Mouse (Mus musculus): Measurements from ENCODE around the gene Agrp.

The Agrp gene

GRCm38 (mm10) chr8:105605491-105606188 is 31.6 kb downstream of the Agrp start:
- CTCF ChIA-PET = interaction anchor here (0.5 to 1.1 kb wide), 5 partner anchors 9 to 432 kb away, joined by 3 to 6 read pairs (median 3); partner anchors contain the start of gene Atp6v0d1

GRCm38 (mm10) chr8:105604804-105605381 is 32.3 kb downstream of the Agrp start, which contains the start of gene Ripor1:
Gene Ripor1 (plus strand): TSS chr8:105605255.
- CTCF ChIA-PET = interaction anchor here (1.1 kb wide), 1 partner anchor 39 kb away, joined by 3 read pairs; the partner anchor contains the start of gene Atp6v0d1

DNA sequence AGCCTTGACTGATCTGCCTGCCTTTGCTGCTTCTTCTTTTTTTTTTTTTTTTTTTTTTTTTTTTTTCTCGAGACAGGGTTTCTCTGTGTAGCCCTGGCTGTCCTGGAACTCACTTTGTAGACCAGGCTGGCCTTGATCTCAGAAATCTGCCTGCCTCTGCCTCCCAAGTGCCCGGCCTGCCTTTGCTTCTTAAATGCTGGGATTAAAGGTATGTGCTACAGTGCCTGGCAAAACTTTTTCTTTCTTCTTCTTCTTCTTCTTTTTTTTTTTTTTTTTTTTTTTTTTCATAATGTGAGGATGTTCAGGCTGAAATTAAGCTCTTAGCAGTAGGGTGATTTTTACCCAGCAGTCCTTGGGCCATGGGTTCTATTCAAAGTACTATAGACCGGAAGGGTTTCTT is 34.7 kb downstream of the Agrp start:
- CTCF ChIA-PET = interaction anchor here (0.6 to 0.7 kb wide), 2 partner anchors 42 to 373 kb away, joined by 4 read pairs; no protein-coding TSS in a partner anchor

DNA sequence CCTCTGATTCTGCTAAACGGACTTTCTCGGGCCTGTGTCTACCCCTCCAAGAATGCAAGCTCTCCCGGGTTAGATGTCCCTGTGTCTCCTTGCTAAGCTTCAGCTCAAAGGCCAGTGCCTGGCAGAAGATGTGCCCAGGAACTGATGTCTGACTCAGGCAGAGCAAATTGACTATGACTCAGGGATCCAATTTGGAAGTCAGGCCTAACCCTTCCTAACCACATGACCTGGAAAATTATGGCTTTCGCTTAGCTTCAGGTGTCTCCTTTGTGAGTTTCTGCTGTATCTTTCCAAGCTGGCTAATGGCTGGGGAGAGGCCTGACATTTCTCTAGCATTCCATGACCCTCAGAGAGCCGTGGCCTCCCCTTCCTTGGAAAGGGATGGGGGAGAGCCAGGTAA is 35.9 kb downstream of the Agrp start:
- CTCF ChIA-PET = no interaction called here

GRCm38 (mm10) chr8:105598777-105599176 is 38.4 kb downstream of the Agrp start:
- CTCF ChIA-PET = interaction anchor here (0.5 kb wide), 1 partner anchor 103 kb away, joined by 3 read pairs; no protein-coding TSS in a partner anchor

- CTCF ChIA-PET = interaction anchor here (0.5 to 1.5 kb wide), 7 partner anchors 9 to 552 kb away, joined by 3 to 11 read pairs (median 4); partner anchors contain the start of gene Atp6v0d1
Observed at GRCm38 (mm10) chr8:105596362-105597034, 40.7 kb downstream of the Agrp start.

- CTCF ChIA-PET = no interaction called here
Observed at GRCm38 (mm10) chr8:105594451-105595242, 42.5 kb downstream of the Agrp start.

- CTCF ChIA-PET = no interaction called here
Observed at GRCm38 (mm10) chr8:105593859-105594258, 43.3 kb downstream of the Agrp start.

DNA sequence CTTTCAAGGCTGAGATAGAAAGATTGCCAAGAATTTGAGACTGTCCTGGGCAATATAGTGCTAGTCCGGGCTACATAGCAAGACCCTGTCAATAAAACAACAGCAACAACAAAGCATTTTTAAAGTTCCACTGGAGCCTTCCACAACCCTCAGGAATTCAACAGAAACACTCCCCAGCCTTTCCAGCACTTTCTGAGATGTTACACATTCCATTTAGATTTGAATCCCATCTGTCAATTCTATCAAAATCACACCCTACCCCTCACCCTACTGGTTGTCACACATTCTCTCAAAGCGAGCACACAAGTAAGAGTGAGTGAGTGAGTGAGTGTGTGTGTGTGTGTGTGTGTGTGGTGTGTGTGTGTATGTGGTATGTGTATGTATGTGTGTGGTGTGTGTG is 44.8 kb downstream of the Agrp start:
- CTCF ChIA-PET = interaction anchor here (0.7 kb wide), 1 partner anchor 16 kb away, joined by 3 read pairs; no protein-coding TSS in a partner anchor

DNA sequence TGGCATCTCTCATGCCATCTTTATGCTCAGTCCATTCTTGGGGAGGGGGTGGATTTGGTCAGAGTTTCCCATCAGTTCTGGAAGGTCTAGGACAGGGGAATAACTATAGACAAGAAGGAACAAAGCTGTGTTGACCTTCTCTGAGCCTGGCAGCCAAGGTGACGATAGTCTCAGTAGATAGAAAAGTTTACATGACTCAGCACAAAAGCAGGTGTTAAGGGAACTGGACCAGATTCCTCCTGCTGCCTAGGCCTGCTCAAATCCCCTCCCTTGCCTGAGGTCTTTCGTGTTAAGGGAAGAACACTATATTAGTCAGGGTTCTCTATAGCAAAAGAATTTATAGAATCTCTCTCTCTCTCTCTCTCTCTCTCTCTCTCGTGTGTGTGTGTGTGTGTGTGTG is 57.5 kb downstream of the Agrp start:
- CTCF ChIA-PET = no interaction called here

DNA sequence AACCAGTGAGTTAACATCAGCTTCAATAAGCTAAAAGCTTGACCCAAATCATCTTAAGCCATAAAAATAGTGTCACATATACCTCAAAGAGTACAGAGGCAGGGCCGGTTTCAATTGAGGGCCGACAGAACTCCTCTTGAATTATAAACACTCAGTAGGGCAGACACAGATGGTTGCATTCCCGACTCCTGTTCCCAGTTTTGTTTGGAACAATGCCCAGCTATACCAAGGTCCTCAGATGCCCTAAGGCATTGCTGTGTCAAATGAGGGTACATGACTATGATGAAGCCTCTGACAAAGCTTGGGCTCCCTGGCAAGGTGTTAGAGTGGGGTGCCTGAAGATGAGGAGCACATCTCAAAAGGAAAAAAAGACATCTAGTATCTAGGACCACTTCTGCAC is 61.7 kb downstream of the Agrp start:
- CTCF ChIA-PET = interaction anchor here (0.6 kb wide), 1 partner anchor 119 kb away, joined by 5 read pairs; no protein-coding TSS in a partner anchor

DNA sequence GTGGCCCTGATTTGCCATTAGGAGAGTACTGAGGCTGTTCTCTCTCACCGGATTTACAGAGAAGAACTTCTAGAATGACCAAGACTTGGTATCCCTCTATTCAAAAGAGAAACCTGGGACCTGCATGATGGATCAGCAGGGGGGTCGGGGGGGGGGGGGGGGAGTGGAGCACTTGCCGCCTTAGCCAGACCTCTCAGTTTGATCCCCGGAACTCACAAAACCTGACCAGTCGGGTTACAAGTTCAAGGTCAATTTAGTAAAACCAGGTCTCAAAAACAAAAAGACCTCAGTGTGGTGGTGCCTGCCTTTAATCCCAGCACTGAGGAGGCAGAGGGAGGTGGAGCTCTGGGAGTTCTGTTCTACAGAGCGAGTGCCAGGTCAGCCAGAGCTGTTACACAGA is 62.5 kb downstream of the Agrp start:
- CTCF ChIA-PET = no interaction called here

GRCm38 (mm10) chr8:105573427-105573826 is 63.8 kb downstream of the Agrp start:
- CTCF ChIA-PET = no interaction called here

DNA sequence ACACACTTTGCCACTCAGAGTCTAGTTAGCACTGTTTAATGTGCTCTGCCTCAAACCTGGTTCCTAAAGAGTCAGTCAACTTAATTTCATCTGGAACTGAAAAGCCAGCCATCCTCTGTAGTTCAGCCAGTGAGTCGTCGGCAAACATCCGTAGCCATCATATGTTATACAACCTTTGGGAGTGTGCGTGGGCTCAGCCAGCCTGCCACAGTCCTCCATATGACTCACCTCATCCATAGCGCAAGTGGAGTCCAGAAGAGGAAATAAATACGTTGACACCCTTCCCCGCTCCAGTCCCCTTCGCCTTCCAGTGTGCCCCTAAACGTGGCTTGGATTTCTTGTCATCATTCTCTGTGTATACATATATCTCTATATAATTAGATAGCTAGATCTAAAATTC is 65.4 kb downstream of the Agrp start:
- CTCF ChIA-PET = no interaction called here

DNA sequence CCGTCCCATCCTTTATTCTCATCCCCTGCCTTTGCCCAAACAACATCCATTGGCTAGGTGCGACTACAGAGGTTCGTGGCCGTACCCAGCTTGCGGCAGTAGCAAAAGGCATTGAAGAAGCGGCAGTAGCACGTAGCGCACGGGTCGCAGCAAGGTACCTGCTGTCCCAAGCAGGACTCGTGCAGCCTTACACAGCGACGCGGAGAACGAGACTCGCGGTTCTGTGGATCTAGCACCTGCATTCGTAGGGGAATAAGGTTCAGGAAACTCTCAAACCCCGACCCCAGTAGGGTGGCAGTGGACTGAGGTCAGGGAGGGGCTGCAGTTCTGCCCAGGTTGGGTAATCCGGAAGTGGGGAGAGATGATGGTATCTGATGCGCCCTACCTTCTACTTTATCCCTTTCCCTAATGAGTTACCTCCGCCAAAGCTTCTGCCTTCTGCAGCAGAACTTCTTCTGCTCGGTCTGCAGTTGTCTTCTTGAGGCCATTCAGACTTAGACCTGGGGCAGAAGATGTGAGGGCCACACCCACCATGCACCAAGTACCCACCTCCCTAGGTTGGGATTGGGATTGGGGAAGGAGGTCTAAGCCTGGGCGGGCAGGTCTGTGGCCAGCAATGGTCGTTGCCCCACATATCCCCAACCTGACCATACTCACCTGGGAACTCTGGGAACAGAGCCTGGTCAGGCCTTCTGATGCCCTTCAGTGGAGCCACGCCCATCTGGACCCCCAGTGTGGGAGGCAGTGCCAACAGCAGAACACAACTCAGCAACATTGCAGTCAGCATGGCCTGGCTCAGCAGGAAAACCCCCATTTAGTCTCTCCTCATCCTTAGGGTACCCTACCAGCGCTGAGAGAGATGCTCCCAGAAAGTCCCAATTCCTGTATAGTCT is 70.2 kb downstream of the Agrp start:
- CTCF ChIA-PET = interaction anchor here (0.5 to 2.4 kb wide), 3 partner anchors 30 to 162 kb away, joined by 3 to 7 read pairs (median 4); partner anchors contain the start of gene Ripor1

DNA sequence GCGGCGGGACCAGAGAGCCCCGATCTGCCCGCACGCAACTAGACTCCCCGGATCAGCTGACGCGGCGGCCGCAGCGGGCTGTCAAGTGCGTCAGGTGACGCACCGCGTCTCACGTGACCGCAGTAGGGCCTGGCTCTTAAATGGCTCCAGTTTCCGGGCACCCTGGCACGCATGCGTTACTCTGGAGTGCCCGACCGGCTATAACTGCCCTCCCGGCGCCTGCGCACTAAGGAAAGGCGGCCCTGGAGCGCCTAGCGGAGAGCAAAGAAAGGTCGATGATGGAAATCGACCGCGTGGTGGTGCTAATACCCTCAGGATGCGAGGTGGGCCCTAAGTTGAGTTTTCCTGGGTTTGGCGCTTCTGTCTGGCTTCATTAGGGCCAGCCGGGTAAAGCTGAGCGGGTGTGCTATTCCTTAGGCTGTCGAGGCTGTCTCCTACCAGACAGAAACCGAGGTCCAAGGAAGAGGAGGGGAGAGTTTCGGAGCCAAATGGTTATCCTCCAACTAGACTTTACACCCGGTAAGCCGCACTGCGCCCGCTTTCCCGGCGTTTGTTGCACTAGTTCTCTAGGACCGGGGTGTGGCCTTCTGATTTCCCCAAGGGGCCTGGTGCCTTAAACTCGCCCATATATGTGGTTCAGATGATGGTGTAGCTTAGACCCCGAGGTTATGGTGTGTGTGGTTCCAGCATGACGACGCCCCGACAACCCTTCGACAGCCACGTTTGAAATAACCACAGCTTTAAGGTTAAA is 71.1 kb downstream of the Agrp start, which contains the start of gene Atp6v0d1:
Gene Atp6v0d1, minus strand, starts transcription at position 96 of the 751 bp plus-strand sequence.
- CTCF ChIA-PET = interaction anchor here (0.5 to 2.4 kb wide), 4 partner anchors 30 to 161 kb away, joined by 3 to 7 read pairs (median 4); partner anchors contain the start of gene Ripor1

DNA sequence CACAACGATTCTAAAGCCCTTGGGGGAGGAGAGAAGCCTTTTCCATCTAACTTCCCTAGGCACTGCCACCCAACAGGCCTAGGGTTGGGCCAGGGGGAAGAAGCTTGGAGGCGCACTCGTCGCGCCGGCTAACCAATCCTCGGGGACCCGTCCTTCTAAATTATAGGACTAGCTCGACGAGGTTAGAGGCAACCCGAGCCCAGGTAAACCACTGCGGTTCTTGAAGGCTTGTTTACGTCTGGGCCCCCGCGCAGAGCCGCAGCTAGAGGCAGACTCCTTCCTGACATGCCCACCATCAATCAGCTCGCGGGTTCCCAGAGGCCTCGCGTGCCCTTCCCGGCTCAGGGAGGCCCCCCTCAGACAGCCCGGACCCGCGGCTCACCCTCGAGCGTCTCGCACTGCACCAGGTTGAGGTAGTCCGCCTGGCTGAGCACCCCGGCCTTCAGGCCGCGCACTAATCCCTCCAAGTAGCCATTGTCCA is 71.8 kb downstream of the Agrp start:
- CTCF ChIA-PET = interaction anchor here (0.5 to 2.4 kb wide), 3 partner anchors 31 to 47 kb away, joined by 3 to 7 read pairs (median 3); partner anchors contain the start of gene Ripor1

GRCm38 (mm10) chr8:105564573-105565229 is 72.5 kb downstream of the Agrp start:
- CTCF ChIA-PET = interaction anchor here (0.6 to 2.4 kb wide), 2 partner anchors 10 to 32 kb away, joined by 3 to 7 read pairs; no protein-coding TSS in a partner anchor

- CTCF ChIA-PET = no interaction called here
Observed at GRCm38 (mm10) chr8:105563871-105564270, 73.3 kb downstream of the Agrp start.

Measured in spleen, embryonic (tissue).